ENCODE assay signal across 12 mouse cellular contexts in the genomic region with DNA sequence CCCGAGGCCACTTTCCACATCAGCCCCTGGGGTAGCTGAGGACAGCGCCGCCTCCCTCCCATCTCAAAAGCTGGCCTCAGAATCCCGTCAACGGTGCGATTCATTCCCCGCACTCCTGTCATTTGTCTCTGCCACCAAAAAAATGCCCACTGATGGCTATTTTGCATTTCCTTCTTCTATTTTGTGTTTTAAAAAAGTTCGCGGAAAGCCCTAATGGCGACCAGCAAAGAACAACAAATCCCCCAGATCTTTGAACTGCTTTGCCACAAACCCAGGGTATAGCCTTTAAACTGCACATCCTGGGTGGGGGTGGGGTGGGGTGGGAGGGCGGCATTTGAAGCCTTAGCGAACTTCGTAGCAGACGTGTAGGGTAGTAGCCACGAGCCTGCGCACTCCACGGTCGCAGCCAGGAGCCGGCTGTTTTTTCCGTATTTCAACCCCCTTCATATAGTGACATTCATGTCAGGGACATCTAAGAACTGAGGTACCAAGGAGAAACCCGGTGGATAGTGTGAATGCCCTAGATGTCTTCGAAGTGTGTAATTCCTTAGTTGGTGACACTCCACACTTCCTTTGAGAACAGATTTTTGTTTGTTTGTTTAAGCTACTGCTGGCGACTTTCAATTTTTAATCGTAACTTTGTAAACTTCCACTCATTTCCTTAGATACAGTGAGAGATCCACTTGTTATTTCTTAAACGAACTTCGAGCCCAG. TPM values are rescaled to one million over a fixed set of nuclear protein-coding genes. Genes with fewer than 3 reads are reported as not detected.
DNase-seq lines count a peak whose midpoint lies in the region; ATAC-seq and TF ChIP-seq lines count a peak whose summit lies in the region.
"Had no signal": no experiment of that assay in that cellular context is flagged by ENCODE, and none has a peak within 500 bp of the region (broad histone marks: within the 10 kb centered on the region; RNA-seq: fewer than 3 reads in every experiment).

No protein-coding gene starts in this region.

- H3K27me3 ChIP-seq in heart, embryonic 11.5 days (ENCODE audit: control insufficient read depth, insufficient read depth, low read length) = peaks cover 89% of the 10 kb centered on the region
- H3K27me3 ChIP-seq in midbrain, embryonic 10.5 days (ENCODE audit: low read depth, poor library complexity, severe bottlenecking) = peaks cover 100% of the 10 kb centered on the region
- H3K27me3 ChIP-seq in midbrain, embryonic 16.5 days (ENCODE audit: control insufficient read depth, insufficient read depth, low read depth, low read length) = peaks cover 79% of the 10 kb centered on the region
- H3K27me3 ChIP-seq in limb, embryonic 13.5 days = peaks cover 94% of the 10 kb centered on the region

- intact Hi-C loops in left cerebral cortex, adult 2 months (cut with DNase I) = loop anchor here (2.0 to 10.0 kb wide), 2 partner anchors 14 to 1400 kb away; no protein-coding TSS in a partner anchor

- ATAC-seq in heart, embryonic 11.5 days (replicated peaks; ENCODE audit: insufficient number of reproducible peaks, low FRiP score, low TSS enrichment) = no peak
- no peak for ATAC-seq in midbrain, embryonic 16.5 days
- no peak for ATAC-seq in limb, embryonic 13.5 days (ENCODE audit: low FRiP score, low read depth)
- ATAC-seq: lung, postnatal 0 days had no signal

- no peak overlapping the region for H3K4me2 ChIP-seq in heart, embryonic 11.5 days
- H3K4me2 ChIP-seq in midbrain, embryonic 16.5 days (ENCODE audit: low read length) = no peak overlapping the region
- H3K4me2 ChIP-seq in limb, embryonic 13.5 days (replicated peaks) = peak overlapping the region; percentile 27
- H3K4me2 ChIP-seq: liver, embryonic 11.5 days had no signal

- WGBS in heart, embryonic 11.5 days (ENCODE audit: insufficient replicate concordance) = 1% methylated on average over 26 of the region's 26 CpGs
- 1% methylated on average over 26 of the region's 26 CpGs for WGBS in midbrain, embryonic 10.5 days
- 2% methylated on average over 26 of the region's 26 CpGs for WGBS in midbrain, embryonic 16.5 days
- 1% methylated on average over 26 of the region's 26 CpGs for WGBS in limb, embryonic 13.5 days

- DNase-seq in heart, adult 11 months = no peak
- peak; percentile 55 for DNase-seq in midbrain, embryonic 10.5 days (ENCODE audit: low spot score)
- DNase-seq in embryo, embryonic 10.5 days (ENCODE audit: low spot score) = peak; percentile 67
- DNase-seq in Muller cell, postnatal 12 days (ENCODE audit: inconsistent ontology term) = no peak
- DNase-seq in left cerebral cortex, adult 2 months (ENCODE audit: extremely low spot score in 1 of 2, low spot score in 2 of 2) = no peak
- DNase-seq: heart, postnatal 14 days; kidney, adult 2 months had no signal

- no peaks in the 10 kb centered on the region; the same call in 1 of the 2 replicates for H3K4me1 ChIP-seq in heart, embryonic 11.5 days (ENCODE audit: control insufficient read depth, insufficient read depth, low read length)
- peaks cover 55% of the 10 kb centered on the region for H3K4me1 ChIP-seq in midbrain, embryonic 10.5 days
- H3K4me1 ChIP-seq in midbrain, embryonic 16.5 days (ENCODE audit: control insufficient read depth, insufficient read depth, low read length) = no peaks in the 10 kb centered on the region
- H3K4me1 ChIP-seq in limb, embryonic 13.5 days = peaks cover 40% of the 10 kb centered on the region

- 0 out of 2 replicates have a peak overlapping the region, but pooled peaks have one; percentile 5 for H3K4me3 ChIP-seq in heart, embryonic 11.5 days (ENCODE audit: low read depth, low read length)
- peak overlapping the region; percentile 32; the same call in 1 of the 2 replicates for H3K4me3 ChIP-seq in midbrain, embryonic 10.5 days
- no peak overlapping the region for H3K4me3 ChIP-seq in midbrain, embryonic 16.5 days (ENCODE audit: low read depth, low read length)
- H3K4me3 ChIP-seq in limb, embryonic 13.5 days = peak overlapping the region; percentile 20
- H3K4me3 ChIP-seq in left cerebral cortex, adult 2 months = no peak overlapping the region

- no peak overlapping the region for H3K9ac ChIP-seq in heart, embryonic 11.5 days (ENCODE audit: low read depth, low read length)
- no peak overlapping the region for H3K9ac ChIP-seq in midbrain, embryonic 16.5 days (ENCODE audit: low read depth, low read length)
- no peak overlapping the region for H3K9ac ChIP-seq in limb, embryonic 13.5 days

- no peaks in the 10 kb centered on the region for H3K9me3 ChIP-seq in heart, embryonic 11.5 days (replicated peaks; ENCODE audit: control insufficient read depth, low read length)
- no peaks in the 10 kb centered on the region for H3K9me3 ChIP-seq in midbrain, embryonic 10.5 days (replicated peaks)
- no peaks in the 10 kb centered on the region for H3K9me3 ChIP-seq in midbrain, embryonic 16.5 days (replicated peaks; ENCODE audit: control insufficient read depth, low read length, poor library complexity, severe bottlenecking)
- H3K9me3 ChIP-seq in limb, embryonic 13.5 days = no peaks in the 10 kb centered on the region

- TF ChIP-seq CTCF in left cerebral cortex, adult 2 months (IDR thresholded peaks at IDR 0.05) = no peak

- H3K27ac ChIP-seq in heart, embryonic 11.5 days (ENCODE audit: low read depth, low read length) = no peak overlapping the region
- H3K27ac ChIP-seq in midbrain, embryonic 10.5 days (replicated peaks) = no peak overlapping the region
- no peak overlapping the region for H3K27ac ChIP-seq in midbrain, embryonic 16.5 days (ENCODE audit: low read length)
- H3K27ac ChIP-seq in limb, embryonic 13.5 days = no peak overlapping the region
- no peak overlapping the region for H3K27ac ChIP-seq in left cerebral cortex, adult 2 months

- H3K36me3 ChIP-seq in heart, embryonic 11.5 days (ENCODE audit: control insufficient read depth, insufficient read depth, low read length) = no peaks in the 10 kb centered on the region
- H3K36me3 ChIP-seq in midbrain, embryonic 10.5 days = no peaks in the 10 kb centered on the region
- no peaks in the 10 kb centered on the region for H3K36me3 ChIP-seq in midbrain, embryonic 16.5 days (ENCODE audit: control insufficient read depth, insufficient read depth, low read length)
- no peaks in the 10 kb centered on the region for H3K36me3 ChIP-seq in limb, embryonic 13.5 days

RNA-seq across cellular contexts. Expression of a gene that starts 10.5 kb away (rescaled TPM):
- 0.17 TPM in 1 of 2 replicates, not detected in the other for polyA plus RNA-seq in heart, embryonic 11.5 days (2014; fragmentation: Nextera tagmentation; extraction: Ambion mirVana)
- 2.8 and 2.9 TPM in 2 replicates for polyA plus RNA-seq in midbrain, embryonic 10.5 days (2016; fragmentation: Nextera tagmentation; extraction: Ambion mirVana)
- 0.10 and 0.14 TPM in 2 replicates for polyA plus RNA-seq in midbrain, embryonic 16.5 days (2015; fragmentation: Nextera tagmentation; extraction: Ambion mirVana)
- 1.4 and 2.2 TPM in 2 replicates for polyA plus RNA-seq in limb, embryonic 13.5 days (2015; fragmentation: Nextera tagmentation; extraction: Ambion mirVana)
- total RNA-seq in left cerebral cortex, adult 2 months (2021) = under 1 TPM in 1 of 2 experiments, not detected in 1; 0.42 TPM
- polyA plus RNA-seq: lung, postnatal 0 days had no signal

Comparison
In these comparisons a context has a peak if more than half of its experiments do, and no peak if none do; other contexts are left out.
1. H3K4me3 ChIP-seq: peak in heart, embryonic 11.5 days (single experiment), midbrain, embryonic 10.5 days (single experiment) and limb, embryonic 13.5 days (single experiment); none in midbrain, embryonic 16.5 days (single experiment) and left cerebral cortex, adult 2 months (single experiment).
2. DNase-seq: peak in midbrain, embryonic 10.5 days (single experiment) and embryo, embryonic 10.5 days (single experiment); none in heart, adult 11 months (single experiment), Muller cell, postnatal 12 days (single experiment) and left cerebral cortex, adult 2 months (0 of 2).